ENCODE assay signal across 24 mouse cellular contexts in the genomic region with DNA sequence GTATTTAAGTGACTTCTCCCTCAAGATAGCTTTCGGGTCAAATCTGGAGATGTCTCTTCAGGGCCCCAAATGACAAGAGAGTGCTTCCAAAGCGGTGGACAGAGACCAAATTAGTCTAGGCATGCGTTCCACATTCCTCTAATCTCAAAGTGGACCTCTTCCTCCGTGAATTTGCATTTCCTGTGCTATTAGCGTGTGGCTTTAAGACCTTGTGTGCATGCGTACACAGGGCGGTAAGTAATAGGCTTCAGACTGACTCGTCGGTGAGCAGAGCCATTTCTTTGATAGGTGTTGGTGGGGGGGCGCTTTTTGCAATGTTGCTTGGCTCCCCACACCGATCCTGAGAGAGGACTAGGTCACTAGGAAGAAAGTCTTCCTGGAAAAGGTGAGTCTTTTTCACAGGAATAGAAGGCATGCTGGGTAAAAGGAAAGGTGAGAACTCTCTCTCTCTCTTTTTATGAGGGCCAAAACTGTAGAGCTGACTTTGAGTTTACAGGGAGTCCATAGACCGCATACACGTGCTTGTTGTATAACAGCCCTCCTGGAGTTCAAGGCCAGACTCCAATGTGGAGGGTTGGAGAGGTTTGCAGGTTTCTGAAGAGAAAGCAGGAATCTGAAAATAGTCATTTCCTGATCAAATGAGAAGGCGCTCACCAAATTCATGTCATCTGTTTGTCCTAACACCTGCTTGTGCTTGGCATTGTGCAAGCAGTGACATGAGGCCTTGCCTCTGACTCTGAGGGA. TPM values are rescaled to one million over a fixed set of nuclear protein-coding genes. Genes with fewer than 3 reads are reported as not detected.
DNase-seq lines count a peak whose midpoint lies in the region; ATAC-seq and TF ChIP-seq lines count a peak whose summit lies in the region.
"Had no signal": no experiment of that assay in that cellular context is flagged by ENCODE, and none has a peak within 500 bp of the region (broad histone marks: within the 10 kb centered on the region; RNA-seq: fewer than 3 reads in every experiment).

No protein-coding gene starts in this region.

- H3K9ac ChIP-seq in kidney, embryonic 15.5 days: no peak overlapping the region
- H3K9ac ChIP-seq in liver, embryonic 13.5 days: peak overlapping the region; percentile 54
- H3K9ac ChIP-seq in stomach, embryonic 16.5 days (ENCODE audit: low read length): no peak overlapping the region
- H3K9ac ChIP-seq: embryonic facial prominence, embryonic 13.5 days; forebrain, postnatal 0 days; heart, embryonic 15.5 days; lung, embryonic 15.5 days; neural tube, embryonic 12.5 days; stomach, embryonic 15.5 days had no signal

- no peak overlapping the region for H3K4me3 ChIP-seq in kidney, embryonic 15.5 days (replicated peaks)
- peak overlapping the region; percentile 9; the same call in 1 of the 2 replicates for H3K4me3 ChIP-seq in liver, embryonic 13.5 days (replicated peaks)
- H3K4me3 ChIP-seq in stomach, embryonic 16.5 days (replicated peaks; ENCODE audit: low read length): no peak overlapping the region
- H3K4me3 ChIP-seq in layer of hippocampus, adult 2 months: no peak overlapping the region
- H3K4me3 ChIP-seq: embryonic facial prominence, embryonic 13.5 days; gastrocnemius, adult 2 months; heart, embryonic 15.5 days; lung, embryonic 15.5 days; neural tube, embryonic 12.5 days; stomach, embryonic 15.5 days had no signal

- no peaks in the 10 kb centered on the region for H3K27me3 ChIP-seq in kidney, embryonic 15.5 days
- H3K27me3 ChIP-seq in liver, embryonic 13.5 days: no peaks in the 10 kb centered on the region
- no peaks in the 10 kb centered on the region for H3K27me3 ChIP-seq in stomach, embryonic 16.5 days (ENCODE audit: control insufficient read depth, insufficient read depth, low read length)
- H3K27me3 ChIP-seq: embryonic facial prominence, embryonic 13.5 days; heart, embryonic 15.5 days; lung, embryonic 15.5 days; neural tube, embryonic 12.5 days; Patski; stomach, embryonic 15.5 days had no signal

- peaks cover 11% of the 10 kb centered on the region for H3K4me1 ChIP-seq in kidney, embryonic 15.5 days
- peaks cover 84% of the 10 kb centered on the region for H3K4me1 ChIP-seq in liver, embryonic 13.5 days (replicated peaks)
- H3K4me1 ChIP-seq in stomach, embryonic 16.5 days (ENCODE audit: control insufficient read depth, insufficient read depth, low read length): peaks cover 6% of the 10 kb centered on the region; the same call in 1 of the 2 replicates
- H3K4me1 ChIP-seq: embryonic facial prominence, embryonic 13.5 days; neural tube, embryonic 12.5 days; stomach, embryonic 15.5 days had no signal

- DNase-seq in kidney, adult 9 months: peak; percentile 43
- no peak for DNase-seq in liver, embryonic 13.5 days
- DNase-seq in thymus, postnatal 0 days (ENCODE audit: low spot score): no peak
- DNase-seq in layer of hippocampus, adult 2 months (ENCODE audit: low spot score in 2 of 2): no peak
- DNase-seq: adrenal gland, postnatal 36 days; B cell, adult 2 months; cerebellum, adult 8-10 months; forebrain, postnatal 0 days; gastrocnemius, adult 2 months; heart, adult 18-20 months; kidney, postnatal 4 days; left cerebral cortex, postnatal 4 days; thymus, postnatal 25 days had no signal

- 74% methylated on average over 14 of the region's 14 CpGs for WGBS in kidney, embryonic 15.5 days
- WGBS in liver, embryonic 13.5 days (ENCODE audit: insufficient replicate concordance): 33% methylated on average over 14 of the region's 14 CpGs
- WGBS in stomach, embryonic 16.5 days: 67% methylated on average over 14 of the region's 14 CpGs

- H3K36me3 ChIP-seq in kidney, embryonic 15.5 days: no peaks in the 10 kb centered on the region
- no peaks in the 10 kb centered on the region for H3K36me3 ChIP-seq in liver, embryonic 13.5 days
- no peaks in the 10 kb centered on the region for H3K36me3 ChIP-seq in stomach, embryonic 16.5 days (ENCODE audit: control insufficient read depth, insufficient read depth, low read length)
- H3K36me3 ChIP-seq: embryonic facial prominence, embryonic 13.5 days; heart, embryonic 15.5 days; lung, embryonic 15.5 days; neural tube, embryonic 12.5 days; stomach, embryonic 15.5 days had no signal

- no peak overlapping the region for H3K27ac ChIP-seq in kidney, embryonic 15.5 days
- peak overlapping the region; percentile 68 for H3K27ac ChIP-seq in liver, embryonic 13.5 days
- H3K27ac ChIP-seq in stomach, embryonic 16.5 days (ENCODE audit: low read length): peak overlapping the region; percentile 10; the same call in 1 of the 2 replicates
- H3K27ac ChIP-seq in layer of hippocampus, adult 2 months: no peak overlapping the region
- H3K27ac ChIP-seq: embryonic facial prominence, embryonic 13.5 days; gastrocnemius, adult 2 months; heart, embryonic 15.5 days; neural tube, embryonic 12.5 days; stomach, embryonic 15.5 days had no signal

- no peak for TF ChIP-seq CTCF in layer of hippocampus, adult 2 months (conservative IDR thresholded peaks at IDR 0.05)

- H3K4me2 ChIP-seq in kidney, embryonic 15.5 days: no peak overlapping the region
- H3K4me2 ChIP-seq in liver, embryonic 13.5 days: peak overlapping the region; percentile 10
- H3K4me2 ChIP-seq in stomach, embryonic 16.5 days (ENCODE audit: low read depth, low read length): no peak overlapping the region
- H3K4me2 ChIP-seq: embryonic facial prominence, embryonic 13.5 days; heart, embryonic 15.5 days; lung, embryonic 15.5 days; neural tube, embryonic 12.5 days; stomach, embryonic 15.5 days had no signal

- H3K9me3 ChIP-seq in kidney, embryonic 15.5 days (replicated peaks): no peaks in the 10 kb centered on the region
- H3K9me3 ChIP-seq in liver, embryonic 13.5 days (replicated peaks): no peaks in the 10 kb centered on the region
- H3K9me3 ChIP-seq in stomach, embryonic 16.5 days (replicated peaks; ENCODE audit: control insufficient read depth, low read length): no peaks in the 10 kb centered on the region
- H3K9me3 ChIP-seq: embryonic facial prominence, embryonic 13.5 days; heart, embryonic 15.5 days; lung, embryonic 15.5 days; neural tube, embryonic 12.5 days; stomach, embryonic 15.5 days had no signal

- no peak for ATAC-seq in kidney, embryonic 15.5 days (replicated peaks; ENCODE audit: low FRiP score)
- peak; percentile 67 for ATAC-seq in common myeloid progenitor, adult 5-6 weeks (replicated peaks; ENCODE audit: low read depth, poor library complexity, severe bottlenecking)
- no peak for ATAC-seq in liver, embryonic 13.5 days (ENCODE audit: low read depth)
- no peak for ATAC-seq in stomach, embryonic 16.5 days (ENCODE audit: insufficient read depth, low FRiP score)
- ATAC-seq: activated CD4-positive, CD25-positive, alpha-beta regulatory T cell, adult 4 months; forebrain, postnatal 0 days; Patski had no signal

RNA-seq across cellular contexts. Expression of gene Supt4a, which starts 35.3 kb away (rescaled TPM):
- polyA plus RNA-seq in kidney, embryonic 15.5 days (2015; fragmentation: Nextera tagmentation; extraction: Ambion mirVana): 164 and 168 TPM in 2 replicates
- 68.7 and 71.2 TPM in 2 replicates for total RNA-seq in common myeloid progenitor, adult 5-6 weeks (2017)
- 219 and 233 TPM in 2 replicates for polyA plus RNA-seq in liver, embryonic 13.5 days (2015; fragmentation: Nextera tagmentation; extraction: Ambion mirVana)
- 116 and 119 TPM in 2 replicates for polyA plus RNA-seq in stomach, embryonic 16.5 days (2015; fragmentation: Nextera tagmentation; extraction: Ambion mirVana)
- polyA plus RNA-seq in thymus, postnatal 0 days (2015; fragmentation: Nextera tagmentation; extraction: Ambion mirVana): 425 and 454 TPM in 2 replicates
- total RNA-seq in layer of hippocampus, adult 2 months (2021): 10 to 100 TPM; 72.1 to 72.8 TPM

RNA-seq across cellular contexts. Expression of gene Rnf43, which starts 39.5 kb away (rescaled TPM):
- 6.7 and 6.8 TPM in 2 replicates for polyA plus RNA-seq in kidney, embryonic 15.5 days (2015; fragmentation: Nextera tagmentation; extraction: Ambion mirVana)
- 0.10 and 0.27 TPM in 2 replicates for total RNA-seq in common myeloid progenitor, adult 5-6 weeks (2017)
- 3.8 and 5.5 TPM in 2 replicates for polyA plus RNA-seq in liver, embryonic 13.5 days (2015; fragmentation: Nextera tagmentation; extraction: Ambion mirVana)
- polyA plus RNA-seq in stomach, embryonic 16.5 days (2015; fragmentation: Nextera tagmentation; extraction: Ambion mirVana): 14.7 and 16.9 TPM in 2 replicates
- 5.2 and 6.8 TPM in 2 replicates for polyA plus RNA-seq in thymus, postnatal 0 days (2015; fragmentation: Nextera tagmentation; extraction: Ambion mirVana)
- total RNA-seq in layer of hippocampus, adult 2 months (2021): 1 to 10 TPM; 3.1 to 3.9 TPM
- total RNA-seq: hematopoietic stem cell, adult 5-6 weeks had no signal

RNA-seq across cellular contexts. Expression of gene Tspoap1, which starts 58.3 kb away (rescaled TPM):
- 4.4 and 5.1 TPM in 2 replicates for polyA plus RNA-seq in kidney, embryonic 15.5 days (2015; fragmentation: Nextera tagmentation; extraction: Ambion mirVana)
- 8.4 and 12.0 TPM in 2 replicates for total RNA-seq in common myeloid progenitor, adult 5-6 weeks (2017)
- 2.7 and 3.1 TPM in 2 replicates for polyA plus RNA-seq in liver, embryonic 13.5 days (2015; fragmentation: Nextera tagmentation; extraction: Ambion mirVana)
- polyA plus RNA-seq in stomach, embryonic 16.5 days (2015; fragmentation: Nextera tagmentation; extraction: Ambion mirVana): 1.5 and 1.7 TPM in 2 replicates
- polyA plus RNA-seq in thymus, postnatal 0 days (2015; fragmentation: Nextera tagmentation; extraction: Ambion mirVana): 2.6 and 4.0 TPM in 2 replicates
- 100 to 1,000 TPM; 155 to 175 TPM for total RNA-seq in layer of hippocampus, adult 2 months (2021)
- total RNA-seq: gastrocnemius, adult 2 months had no signal

Comparison
In these comparisons a context has a peak if more than half of its experiments do, and no peak if none do; other contexts are left out.
1. H3K27ac ChIP-seq: peak in liver, embryonic 13.5 days (single experiment) and stomach, embryonic 16.5 days (single experiment); none in kidney, embryonic 15.5 days (single experiment) and layer of hippocampus, adult 2 months (single experiment).